13 mouse cellular contexts compared by ENCODE assay signal in genomic region chr1:31019283-31019682, GRCm38 (mm10). TPM values are rescaled to one million over a fixed set of nuclear protein-coding genes. Genes with fewer than 3 reads are reported as not detected.
A peak's percentile ranks its signal among the peaks of the same experiment; 100 is the strongest.
DNase-seq lines count a peak whose midpoint lies in the region; ATAC-seq lines count a peak whose summit lies in the region.
"Had no signal": no experiment of that assay in that cellular context is flagged by ENCODE, and none has a peak within 500 bp of the region (broad histone marks: within the 10 kb centered on the region; RNA-seq: fewer than 3 reads in every experiment).

No protein-coding gene starts in this region.

- H3K4me3 ChIP-seq in kidney, embryonic 15.5 days (replicated peaks) = no peak overlapping the region
- H3K4me3 ChIP-seq in hindbrain, embryonic 11.5 days (ENCODE audit: low read depth, low read length) = no peak overlapping the region
- H3K4me3 ChIP-seq: embryonic facial prominence, embryonic 13.5 days; heart, embryonic 13.5 days had no signal

- H3K9me3 ChIP-seq in kidney, embryonic 15.5 days (replicated peaks) = no peaks in the 10 kb centered on the region
- no peaks in the 10 kb centered on the region for H3K9me3 ChIP-seq in hindbrain, embryonic 11.5 days (ENCODE audit: control insufficient read depth, low read length)
- H3K9me3 ChIP-seq: embryonic facial prominence, embryonic 13.5 days; heart, embryonic 13.5 days had no signal

- 0 out of 2 replicates have a peak, but pooled peaks have one; percentile 29 for ATAC-seq in kidney, embryonic 15.5 days (replicated peaks; ENCODE audit: low FRiP score)
- no peak for ATAC-seq in inflammation-experienced regulatory T-cells, adult 6 months
- no peak for ATAC-seq in hindbrain, embryonic 11.5 days (ENCODE audit: low FRiP score)
- ATAC-seq: CD4-positive, CD25-positive, alpha-beta regulatory T cell, adult 4 months had no signal

- WGBS in kidney, embryonic 15.5 days = 71% methylated on average over 6 of the region's 6 CpGs
- WGBS in hindbrain, embryonic 11.5 days = 86% methylated on average over 6 of the region's 6 CpGs

- DNase-seq in kidney, adult 11 months = peak; percentile 68
- DNase-seq in kidney, postnatal 4 days = no peak
- peak; percentile 72 for DNase-seq in Muller cell, postnatal 12 days (ENCODE audit: inconsistent ontology term)
- peak; percentile 57 to 76 for DNase-seq in gastrocnemius, adult 8-10 months (ENCODE audit: low spot score in 2 of 2)
- DNase-seq in thymus, postnatal 4 days = no peak
- no peak for DNase-seq in hindbrain, embryonic 11.5 days (ENCODE audit: low spot score)

- no peak overlapping the region for H3K9ac ChIP-seq in kidney, embryonic 15.5 days
- H3K9ac ChIP-seq in hindbrain, embryonic 11.5 days (ENCODE audit: low read depth, low read length) = no peak overlapping the region
- H3K9ac ChIP-seq: embryonic facial prominence, embryonic 13.5 days; heart, embryonic 13.5 days had no signal

- no peak overlapping the region for H3K27ac ChIP-seq in kidney, embryonic 15.5 days
- no peak overlapping the region for H3K27ac ChIP-seq in hindbrain, embryonic 11.5 days (ENCODE audit: low read depth, low read length)
- H3K27ac ChIP-seq: embryonic facial prominence, embryonic 13.5 days; heart, embryonic 13.5 days had no signal

- H3K4me2 ChIP-seq in kidney, embryonic 15.5 days = no peak overlapping the region
- H3K4me2 ChIP-seq in hindbrain, embryonic 11.5 days (replicated peaks; ENCODE audit: low read depth, low read length) = no peak overlapping the region
- H3K4me2 ChIP-seq: embryonic facial prominence, embryonic 13.5 days; heart, embryonic 13.5 days had no signal

- no peaks in the 10 kb centered on the region for H3K4me1 ChIP-seq in kidney, embryonic 15.5 days
- H3K4me1 ChIP-seq in hindbrain, embryonic 11.5 days (replicated peaks; ENCODE audit: control insufficient read depth, insufficient read depth, low read length) = no peaks in the 10 kb centered on the region
- H3K4me1 ChIP-seq: embryonic facial prominence, embryonic 13.5 days; heart, embryonic 13.5 days had no signal

- H3K36me3 ChIP-seq in kidney, embryonic 15.5 days = no peaks in the 10 kb centered on the region
- H3K36me3 ChIP-seq in hindbrain, embryonic 11.5 days (ENCODE audit: control insufficient read depth, insufficient read depth, low read length) = no peaks in the 10 kb centered on the region
- H3K36me3 ChIP-seq: embryonic facial prominence, embryonic 13.5 days; heart, embryonic 13.5 days had no signal

- no peaks in the 10 kb centered on the region for H3K27me3 ChIP-seq in kidney, embryonic 15.5 days
- H3K27me3 ChIP-seq in hindbrain, embryonic 11.5 days (ENCODE audit: control insufficient read depth, insufficient read depth, low read length) = no peaks in the 10 kb centered on the region
- H3K27me3 ChIP-seq: embryonic facial prominence, embryonic 13.5 days; heart, embryonic 13.5 days had no signal

RNA-seq across cellular contexts. Expression of gene AC153137.1, which starts 41.5 kb away (rescaled TPM):
- not detected for total RNA-seq in gastrocnemius, adult 8-10 months (2022)
- polyA plus RNA-seq in kidney, embryonic 15.5 days (2015; fragmentation: Nextera tagmentation; extraction: Ambion mirVana) = not detected in 2 replicates
- polyA plus RNA-seq in inflammation-experienced regulatory T-cells, adult 6 months (2017; shearing (Covaris generic)) = not detected
- polyA plus RNA-seq in hindbrain, embryonic 11.5 days (2014; fragmentation: Nextera tagmentation; extraction: Ambion mirVana) = not detected in 2 replicates
- total RNA-seq: adrenal gland, postnatal 4 days; left cerebral cortex, adult 8-10 months had no signal
- polyA plus RNA-seq: CD4-positive, CD25-positive, alpha-beta regulatory T cell, adult 4 months; embryonic facial prominence, embryonic 13.5 days; heart, embryonic 13.5 days had no signal

Comparison
In these comparisons a context has a peak if more than half of its experiments do, and no peak if none do; other contexts are left out.
1. DNase-seq: peak in kidney, adult 11 months (single experiment), Muller cell, postnatal 12 days (single experiment) and gastrocnemius, adult 8-10 months (2 of 2); none in kidney, postnatal 4 days (0 of 2), thymus, postnatal 4 days (single experiment) and hindbrain, embryonic 11.5 days (single experiment).